Mouse (Mus musculus): ENCODE data around the gene Slc6a18. TPM values are rescaled to one million over a fixed set of nuclear protein-coding genes. Genes with fewer than 3 reads are reported as not detected.

Slc6a18 gene
- total RNA-seq, 2 experiments from 2014 or later = 0.16 to 0.62 TPM

GRCm38 (mm10) chr13:73692249-73692868 lies 14.5 kb upstream of the Slc6a18 start:
- peak; percentile 45 for DNase-seq
- intact Hi-C loops (cut with DNase I; ENCODE audit: low total_unique reads) = loop anchor here (5.0 kb wide), 1 partner anchor 180 kb away; no protein-coding TSS in a partner anchor

DNA sequence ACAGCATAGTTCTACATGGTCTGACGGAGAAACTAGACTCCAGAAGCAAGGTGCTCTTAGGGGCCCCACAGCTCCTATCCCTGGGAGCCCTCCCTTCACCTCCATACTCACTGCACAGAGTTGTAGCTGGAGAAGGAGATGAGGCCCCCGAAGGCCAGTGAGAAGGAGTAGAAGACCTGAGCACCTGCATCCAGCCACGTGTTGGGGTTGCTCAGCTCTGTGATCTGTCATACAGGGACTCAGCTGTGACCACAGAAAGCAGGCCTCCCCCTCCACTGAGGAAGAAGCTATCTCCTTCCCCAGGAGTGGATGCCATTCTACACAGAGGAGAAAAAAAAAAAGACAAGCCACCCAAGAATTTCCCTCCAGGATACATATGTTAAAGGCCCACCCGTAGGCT lies 11.1 kb upstream of the Slc6a18 start:
- intact Hi-C loops (cut with DNase I; ENCODE audit: low total_unique reads) = no loop called here
- no peak for DNase-seq

- intact Hi-C loops (cut with DNase I; ENCODE audit: low total_unique reads) = no loop called here
- no peak for DNase-seq
These were observed 9.8 kb upstream of the Slc6a18 start for GRCm38 (mm10) chr13:73687601-73688000.

GRCm38 (mm10) chr13:73685502-73685901 lies 7.7 kb upstream of the Slc6a18 start:
- intact Hi-C loops (cut with DNase I; ENCODE audit: low total_unique reads) = no loop called here

DNA sequence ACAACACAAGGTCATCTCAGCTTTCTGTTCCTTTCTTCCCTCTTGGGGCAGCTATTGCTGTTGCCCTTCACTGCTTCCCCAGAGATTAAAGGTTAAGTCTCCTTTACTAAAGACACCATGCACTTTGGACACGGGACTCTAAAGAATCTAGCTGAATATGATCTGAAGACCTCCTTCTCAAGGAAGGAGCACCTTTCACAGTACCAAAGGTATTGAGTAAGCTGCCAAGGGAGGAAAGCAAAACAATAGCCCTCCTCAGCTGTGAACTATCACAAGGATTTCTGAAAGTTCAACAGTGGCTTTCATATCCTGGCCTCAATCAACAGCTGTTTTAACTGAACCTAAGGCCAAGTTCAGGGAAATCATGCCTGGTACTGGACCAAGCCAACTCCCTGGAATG lies 6.6 kb upstream of the Slc6a18 start:
- no peak for DNase-seq
- intact Hi-C loops (cut with DNase I; ENCODE audit: low total_unique reads) = no loop called here

More at GRCm38 (mm10) chr13:73685502-73685901, 7.7 kb upstream of the Slc6a18 start:
- DNase-seq = no peak

DNA sequence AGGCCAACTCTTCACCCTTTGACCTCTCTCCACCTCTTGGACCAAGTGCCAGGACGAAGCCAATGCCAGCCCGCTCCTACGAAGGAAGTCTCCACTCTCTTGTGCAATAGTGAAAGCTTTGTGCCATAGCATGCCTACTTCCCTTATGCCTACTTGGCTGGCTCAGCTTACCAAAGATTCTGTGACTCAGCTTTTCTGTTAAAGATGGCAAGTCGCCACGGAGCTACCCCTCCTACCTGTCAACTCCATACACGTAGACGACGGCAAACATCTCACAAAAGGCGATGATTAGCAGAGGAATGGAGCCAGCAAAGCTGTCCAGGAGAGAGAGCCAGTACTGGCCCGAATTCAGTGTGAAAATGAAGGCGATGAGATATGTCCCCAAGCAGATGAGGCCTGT lies 5.9 kb upstream of the Slc6a18 start:
- no peak for DNase-seq
- intact Hi-C loops (cut with DNase I; ENCODE audit: low total_unique reads) = no loop called here

DNA sequence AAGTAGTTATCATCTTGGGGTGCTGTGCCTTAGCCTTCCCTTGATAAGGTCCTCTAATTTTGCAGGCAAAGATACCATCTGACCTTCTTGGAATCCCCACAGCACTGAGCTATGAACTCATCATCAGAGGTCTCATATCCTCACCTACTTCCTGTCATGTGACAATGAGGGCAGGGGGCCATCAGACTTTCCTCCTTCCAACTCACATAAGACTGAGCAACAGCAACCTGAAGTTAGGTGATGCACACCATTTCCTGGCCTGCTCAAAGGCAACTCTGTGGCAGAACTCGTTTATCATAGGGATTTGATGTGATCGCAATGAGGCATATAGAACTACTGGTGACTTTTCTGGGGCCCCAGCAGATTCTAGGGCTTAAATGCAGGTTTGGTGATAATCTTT lies 4.4 kb upstream of the Slc6a18 start:
- intact Hi-C loops (cut with DNase I; ENCODE audit: low total_unique reads) = no loop called here

GRCm38 (mm10) chr13:73680394-73680793 lies 2.6 kb upstream of the Slc6a18 start:
- DNase-seq = no peak
- intact Hi-C loops (cut with DNase I; ENCODE audit: low total_unique reads) = no loop called here

More for the DNA sequence above, 4.4 kb upstream of the Slc6a18 start:
- DNase-seq = no peak

DNA sequence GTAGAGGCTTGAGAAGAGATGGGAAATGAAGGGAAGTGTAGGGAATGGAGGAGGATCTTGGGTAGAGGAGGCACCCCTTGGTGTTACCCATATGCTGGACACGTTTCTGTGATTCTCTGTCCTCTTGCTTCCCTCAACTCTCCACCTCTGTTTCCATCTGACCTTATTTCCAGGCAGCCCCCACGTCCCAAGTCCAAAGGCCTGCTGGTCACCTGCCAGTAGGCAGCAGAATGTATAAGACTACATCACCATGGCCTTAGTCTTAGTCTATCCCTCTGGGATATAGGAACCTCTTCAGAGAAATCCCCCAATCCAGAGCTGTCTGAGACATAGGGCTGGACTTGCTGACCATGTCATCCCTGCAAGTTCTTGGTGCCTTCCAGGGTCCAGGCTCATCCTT lies 1.5 kb upstream of the Slc6a18 start:
- intact Hi-C loops (cut with DNase I; ENCODE audit: low total_unique reads) = no loop called here
- DNase-seq = no peak

DNA sequence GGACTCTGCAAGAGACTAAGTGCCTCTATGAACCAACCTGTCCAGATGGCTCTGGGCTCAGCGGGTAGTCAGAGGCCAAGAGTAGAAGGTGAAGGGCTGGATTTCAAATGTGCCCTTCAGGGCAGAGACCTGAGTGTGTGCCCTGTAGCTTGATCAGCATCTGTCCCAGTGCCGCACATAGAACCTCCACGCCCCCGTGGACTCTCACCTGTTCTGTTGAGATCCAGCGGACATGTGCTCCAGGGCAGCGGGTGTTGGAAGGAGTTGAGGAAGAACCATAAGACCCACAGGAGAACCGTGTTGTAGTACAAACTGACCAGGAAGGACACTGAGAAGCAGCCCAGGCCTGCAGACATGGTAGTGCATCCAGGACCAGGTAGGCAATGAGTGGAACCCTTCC lies 2.7 kb downstream of the Slc6a18 start:
- intact Hi-C loops (cut with DNase I; ENCODE audit: low total_unique reads) = no loop called here
- no peak for DNase-seq

DNA sequence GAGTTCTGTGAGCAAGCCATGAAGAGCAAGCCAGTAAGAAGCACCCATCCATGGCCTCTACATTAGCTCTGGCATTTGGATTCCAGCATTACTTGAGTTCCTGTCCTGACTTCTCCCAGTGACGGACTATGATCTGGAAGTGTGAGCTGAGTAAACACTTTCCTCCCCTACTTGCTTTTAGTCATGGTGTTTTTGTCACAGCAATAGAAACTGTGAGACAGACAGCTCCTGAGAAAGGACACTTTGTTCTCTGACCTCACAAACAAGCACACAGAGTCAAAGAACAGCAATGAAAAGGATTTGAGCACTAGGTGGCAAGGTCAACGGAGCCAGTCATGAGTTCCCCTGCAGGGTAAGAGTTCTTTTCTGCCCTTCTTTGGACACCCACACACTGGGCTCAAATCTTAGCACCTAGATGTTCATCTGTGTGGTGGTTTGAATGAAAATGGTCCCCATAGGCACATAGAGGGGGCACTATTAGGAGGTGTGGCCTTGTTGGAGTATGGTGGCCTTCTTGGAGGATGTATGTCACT lies 17.6 kb downstream of the Slc6a18 start:
- intact Hi-C loops (cut with DNase I; ENCODE audit: low total_unique reads) = no loop called here
- DNase-seq = no peak

GRCm38 (mm10) chr13:73658953-73659352 lies 18.9 kb downstream of the Slc6a18 start:
- intact Hi-C loops (cut with DNase I; ENCODE audit: low total_unique reads) = no loop called here
- no peak for DNase-seq

DNA sequence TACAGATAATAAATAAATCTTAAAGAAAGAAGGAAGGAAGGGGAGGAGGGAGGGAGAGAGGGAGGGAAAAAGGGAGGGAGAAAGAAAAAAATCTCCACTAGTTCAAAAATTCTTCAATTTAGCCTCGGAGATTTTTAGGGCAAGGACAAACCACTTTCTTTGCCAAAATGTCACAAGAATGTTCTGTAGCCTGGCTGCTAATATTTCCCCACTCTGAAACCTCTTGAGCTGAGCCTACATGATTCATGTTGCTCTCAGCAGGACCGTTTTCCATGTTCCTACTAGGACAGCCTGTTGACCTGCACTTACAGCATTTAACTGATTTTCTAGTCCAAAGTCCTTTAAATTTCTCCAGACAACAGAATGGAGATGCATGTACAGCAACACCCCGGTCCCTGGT lies 22.8 kb downstream of the Slc6a18 start:
- intact Hi-C loops (cut with DNase I; ENCODE audit: low total_unique reads) = no loop called here
- DNase-seq = no peak

- no peak for DNase-seq
- intact Hi-C loops (cut with DNase I; ENCODE audit: low total_unique reads) = no loop called here
These were observed 24.6 kb downstream of the Slc6a18 start for GRCm38 (mm10) chr13:73653266-73653665.

- intact Hi-C loops (cut with DNase I; ENCODE audit: low total_unique reads) = loop anchor here (2.0 kb wide), 1 partner anchor 48 kb away; no protein-coding TSS in a partner anchor
- peak; percentile 30 for DNase-seq
These were observed 31.3 kb downstream of the Slc6a18 start for GRCm38 (mm10) chr13:73646397-73647087.

GRCm38 (mm10) chr13:73641296-73641695 lies 36.5 kb downstream of the Slc6a18 start:
- intact Hi-C loops (cut with DNase I; ENCODE audit: low total_unique reads) = no loop called here
- DNase-seq = no peak

DNA sequence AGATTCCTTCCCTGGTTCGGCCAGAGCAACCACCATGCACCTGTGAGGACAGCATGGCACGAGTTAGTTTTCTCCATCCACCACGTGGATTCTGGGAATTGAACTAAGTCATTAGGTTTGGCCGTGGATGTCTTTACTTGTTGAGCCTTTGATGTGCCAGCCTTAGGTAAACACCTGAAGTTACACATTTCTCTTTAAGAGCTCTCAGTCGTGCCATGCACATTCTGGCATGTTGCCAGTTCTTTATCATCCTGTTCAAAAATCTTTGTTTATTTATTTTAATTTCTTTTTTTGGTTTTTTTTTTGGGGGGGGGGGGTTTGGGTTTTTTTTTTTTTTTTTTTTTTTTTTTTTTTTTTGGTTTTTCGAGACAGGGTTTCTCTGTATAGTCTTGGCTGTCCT lies 40.0 kb downstream of the Slc6a18 start:
- no peak for DNase-seq
- intact Hi-C loops (cut with DNase I; ENCODE audit: low total_unique reads) = no loop called here

DNA sequence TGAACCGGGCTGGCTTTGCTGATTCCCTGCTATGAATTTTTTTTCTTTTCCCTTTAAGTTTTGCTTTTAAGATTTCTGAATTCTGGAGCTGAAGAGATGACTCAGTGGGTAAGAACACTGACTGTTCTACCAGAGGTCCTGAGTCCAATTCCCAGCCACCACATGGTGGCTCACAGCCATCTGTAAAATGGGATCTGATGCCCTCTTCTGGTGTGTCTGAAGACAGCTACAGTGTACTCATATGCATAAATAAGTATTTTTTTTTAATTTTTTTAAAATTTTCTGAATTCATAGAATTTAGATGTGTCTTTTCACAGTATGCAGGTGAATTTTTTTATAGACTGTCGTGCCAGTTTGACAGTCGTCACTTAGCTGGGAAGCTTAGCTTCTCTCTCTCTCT lies 46.0 kb downstream of the Slc6a18 start:
- intact Hi-C loops (cut with DNase I; ENCODE audit: low total_unique reads) = no loop called here
- DNase-seq = no peak

DNA sequence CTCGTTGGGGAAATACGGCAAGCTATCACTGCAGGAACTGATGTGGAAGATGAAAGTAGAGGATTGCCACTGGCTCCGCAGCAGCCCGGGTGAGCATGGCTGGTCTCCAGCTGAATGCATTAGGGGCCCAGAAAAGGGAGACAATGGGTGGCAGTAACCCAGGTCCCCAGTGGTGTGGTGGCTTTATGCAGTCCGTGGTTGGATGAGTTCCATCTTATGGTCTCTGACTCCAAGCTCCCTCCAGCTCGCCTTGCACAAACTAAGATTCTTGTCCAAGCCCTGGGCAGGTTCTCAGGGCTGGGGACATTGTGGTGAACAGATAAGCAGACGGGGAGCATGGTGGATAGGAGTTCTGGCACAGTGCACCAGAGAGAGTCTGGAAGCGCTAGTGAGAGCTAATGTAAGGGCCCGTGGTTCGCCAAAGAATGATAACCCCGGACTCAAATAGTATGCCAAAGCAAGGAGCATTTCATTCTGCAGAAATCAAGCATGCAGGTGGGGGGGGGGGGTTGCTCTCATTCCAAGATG lies 49.2 kb downstream of the Slc6a18 start:
- intact Hi-C loops (cut with DNase I; ENCODE audit: low total_unique reads) = no loop called here
- DNase-seq = no peak

GRCm38 (mm10) chr13:73626745-73627549 lies 50.9 kb downstream of the Slc6a18 start, which contains the start of gene Tert:
Gene Tert, plus strand, starts transcription at chr13:73626911.
- DNase-seq = peak; percentile 30
- intact Hi-C loops (cut with DNase I; ENCODE audit: low total_unique reads) = no loop called here
